Mouse (Mus musculus): Measurements from ENCODE around the gene Prkca. TPM values are rescaled to one million over a fixed set of nuclear protein-coding genes. Genes with fewer than 3 reads are reported as not detected.

Prkca gene
- polyA plus RNA-seq, 1 experiment from 2014 or later = 6.5 TPM

DNA sequence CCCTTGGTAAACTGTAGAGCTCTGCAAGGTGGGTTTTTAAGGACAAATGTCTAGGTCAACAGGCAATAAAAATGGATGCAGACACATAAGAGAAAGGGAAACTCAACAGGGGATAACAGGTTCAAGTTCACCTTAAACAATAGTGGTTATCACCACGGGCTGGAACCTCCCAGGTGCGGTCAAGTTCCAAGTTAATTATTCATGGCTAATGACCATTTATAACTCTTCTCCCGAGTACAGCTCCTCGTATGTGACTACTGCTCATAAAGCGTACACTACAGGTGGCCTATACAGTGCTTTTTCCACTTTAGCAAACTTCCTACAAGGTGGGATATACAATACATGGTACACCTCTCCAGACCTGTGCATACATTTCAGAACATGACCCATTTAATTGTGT is 33.9 kb downstream of the Prkca start:
- WGBS = 91% methylated on average over 5 of the region's 5 CpGs
- no peak for ATAC-seq

DNA sequence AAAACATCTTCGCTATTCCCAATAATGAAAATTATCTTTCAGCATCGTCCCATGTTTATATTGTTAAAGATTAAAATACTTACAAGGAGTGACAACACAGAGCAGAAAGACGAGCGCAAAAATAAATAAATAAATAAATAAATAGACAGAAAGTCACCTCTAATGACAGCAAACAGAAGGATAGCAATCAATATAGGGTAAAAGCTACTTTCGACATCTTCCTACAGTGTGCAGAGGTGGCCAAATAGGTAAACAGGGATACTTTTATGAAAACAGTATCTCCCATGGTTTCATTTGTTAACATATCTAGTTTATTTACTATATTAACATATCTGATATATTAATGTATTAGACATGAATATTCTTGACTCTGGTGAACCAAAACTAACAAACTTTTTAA is 35.5 kb downstream of the Prkca start:
- 96% methylated on average over 5 of the region's 5 CpGs for WGBS
- Histone ChIP-seq H3K4me3 (ENCODE audit: low read depth, low read length) (no peak overlapping the region), H3K9me3 (replicated peaks; ENCODE audit: control insufficient read depth, low read length, poor library complexity, severe bottlenecking) (no peaks in the 10 kb centered on the region), H3K4me2 (ENCODE audit: low read length) (no peak overlapping the region), H3K9ac (ENCODE audit: low read depth, low read length) (no peak overlapping the region), H3K4me1 (ENCODE audit: control insufficient read depth, insufficient read depth, low read length) (no peaks in the 10 kb centered on the region), H3K27ac (ENCODE audit: low read length) (no peak overlapping the region), H3K27me3 (ENCODE audit: control insufficient read depth, insufficient read depth, low read depth, low read length) (no peaks in the 10 kb centered on the region), H3K36me3 (ENCODE audit: control insufficient read depth, insufficient read depth, low read length) (no peaks in the 10 kb centered on the region)
- ATAC-seq = no peak

More for the DNA sequence above, 33.9 kb downstream of the Prkca start:
- Histone ChIP-seq H3K27ac (ENCODE audit: low read length) (no peak overlapping the region), H3K4me3 (ENCODE audit: low read depth, low read length) (no peak overlapping the region), H3K36me3 (ENCODE audit: control insufficient read depth, insufficient read depth, low read length) (no peaks in the 10 kb centered on the region), H3K9ac (ENCODE audit: low read depth, low read length) (no peak overlapping the region), H3K27me3 (ENCODE audit: control insufficient read depth, insufficient read depth, low read depth, low read length) (no peaks in the 10 kb centered on the region), H3K9me3 (replicated peaks; ENCODE audit: control insufficient read depth, low read length, poor library complexity, severe bottlenecking) (no peaks in the 10 kb centered on the region), H3K4me2 (ENCODE audit: low read length) (no peak overlapping the region), H3K4me1 (ENCODE audit: control insufficient read depth, insufficient read depth, low read length) (no peaks in the 10 kb centered on the region)

DNA sequence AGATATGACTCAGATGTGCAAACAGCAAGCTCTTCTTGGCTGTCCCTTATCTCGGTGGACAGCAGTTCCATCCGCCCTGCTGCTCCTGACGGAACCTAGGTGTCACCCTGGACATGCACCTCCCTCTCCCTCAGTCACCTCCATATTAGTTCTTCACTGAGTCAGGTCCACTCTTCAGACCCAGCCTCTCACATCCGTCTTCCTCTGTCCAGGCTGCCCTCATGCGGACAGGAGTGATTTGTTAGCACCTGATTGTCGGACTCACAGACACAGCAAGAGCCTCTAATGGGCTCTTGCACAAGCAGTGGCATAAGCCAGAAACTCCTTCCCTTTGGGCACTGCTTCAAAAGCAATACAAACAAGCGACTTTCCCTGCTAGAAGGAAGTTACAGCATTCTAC is 36.5 kb downstream of the Prkca start:
- ATAC-seq = no peak
- no peak overlapping the region for H3K9ac ChIP-seq (ENCODE audit: low read depth, low read length)
- no peak overlapping the region for H3K4me3 ChIP-seq (ENCODE audit: low read depth, low read length)
- no peak overlapping the region for H3K4me2 ChIP-seq (ENCODE audit: low read length)
- no peak overlapping the region for H3K27ac ChIP-seq (ENCODE audit: low read length)
- no peaks in the 10 kb centered on the region for H3K4me1 ChIP-seq (ENCODE audit: control insufficient read depth, insufficient read depth, low read length)
- H3K36me3 ChIP-seq (ENCODE audit: control insufficient read depth, insufficient read depth, low read length) = no peaks in the 10 kb centered on the region
- WGBS = 86% methylated on average over 7 of the region's 7 CpGs
- no peaks in the 10 kb centered on the region for H3K27me3 ChIP-seq (ENCODE audit: control insufficient read depth, insufficient read depth, low read depth, low read length)
- no peaks in the 10 kb centered on the region for H3K9me3 ChIP-seq (replicated peaks; ENCODE audit: control insufficient read depth, low read length, poor library complexity, severe bottlenecking)

DNA sequence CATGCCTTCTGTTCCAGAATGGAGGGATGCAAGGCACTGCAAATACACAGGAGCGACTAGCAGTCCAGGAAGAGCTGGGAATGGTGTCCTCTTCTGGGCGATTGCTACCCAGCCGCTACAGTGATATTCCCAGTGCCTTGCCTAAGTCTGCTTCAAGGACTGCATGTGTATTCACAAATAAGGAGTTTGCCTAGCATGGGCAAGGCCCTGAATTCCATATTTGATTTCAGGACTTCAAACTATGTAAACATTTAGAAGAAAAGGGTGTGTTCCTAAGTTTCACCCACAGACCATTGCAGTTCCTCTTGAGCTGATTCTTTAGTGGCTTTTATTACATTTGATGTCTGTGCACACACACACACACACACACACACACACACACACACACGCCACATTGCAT is 39.9 kb downstream of the Prkca start:
- ATAC-seq = no peak
- WGBS = 98% methylated on average over 4 of the region's 4 CpGs
- no peak overlapping the region for H3K27ac ChIP-seq (ENCODE audit: low read length)

DNA sequence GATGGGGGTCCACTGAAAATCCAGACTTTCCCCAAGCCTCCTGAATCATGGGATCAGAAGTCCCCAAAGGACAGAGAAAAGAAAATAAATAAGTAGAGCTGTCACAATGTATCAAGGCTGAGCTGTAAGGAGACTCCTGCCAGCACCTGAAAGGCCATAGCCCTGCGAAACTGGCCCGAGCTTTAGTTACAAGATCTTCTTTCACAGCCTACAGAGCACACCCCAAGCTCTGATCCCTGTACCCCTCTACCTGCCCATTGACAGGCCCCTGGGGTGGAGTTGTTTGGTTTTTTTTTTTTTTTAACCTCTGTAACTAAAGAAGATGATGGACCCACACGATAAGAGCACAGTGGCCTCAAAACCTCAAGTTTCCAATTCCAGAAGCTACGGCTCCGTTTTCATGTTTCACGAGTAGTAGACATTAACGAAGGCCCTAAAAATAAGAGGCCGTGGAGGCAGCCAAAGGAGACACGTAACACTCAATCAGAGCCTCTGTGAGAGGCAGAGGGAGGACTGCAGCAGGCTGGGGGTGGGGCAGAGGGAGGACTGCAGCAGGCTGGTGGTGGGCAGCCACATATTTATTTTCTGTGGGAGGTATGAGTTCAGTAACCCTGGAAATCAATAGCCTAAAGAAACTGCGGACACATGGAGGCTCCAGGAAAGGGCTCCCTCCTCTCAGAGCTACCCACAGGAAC is 41.8 kb downstream of the Prkca start:
- H3K9ac ChIP-seq (ENCODE audit: low read depth, low read length) = no peak overlapping the region
- no peaks in the 10 kb centered on the region for H3K9me3 ChIP-seq (replicated peaks; ENCODE audit: control insufficient read depth, low read length, poor library complexity, severe bottlenecking)
- no peaks in the 10 kb centered on the region for H3K36me3 ChIP-seq (ENCODE audit: control insufficient read depth, insufficient read depth, low read length)
- H3K4me1 ChIP-seq (ENCODE audit: control insufficient read depth, insufficient read depth, low read length) = peaks cover 15% of the 10 kb centered on the region
- no peak overlapping the region for H3K27ac ChIP-seq (ENCODE audit: low read length)
- 86% methylated on average over 10 of the region's 10 CpGs for WGBS
- no peak overlapping the region for H3K4me3 ChIP-seq (ENCODE audit: low read depth, low read length)
- ATAC-seq = no peak
- H3K27me3 ChIP-seq (ENCODE audit: control insufficient read depth, insufficient read depth, low read depth, low read length) = no peaks in the 10 kb centered on the region
- H3K4me2 ChIP-seq (ENCODE audit: low read length) = no peak overlapping the region

More for the DNA sequence above, 39.9 kb downstream of the Prkca start:
- Histone ChIP-seq H3K4me1 (ENCODE audit: control insufficient read depth, insufficient read depth, low read length) (no peaks in the 10 kb centered on the region), H3K4me3 (ENCODE audit: low read depth, low read length) (no peak overlapping the region), H3K4me2 (ENCODE audit: low read length) (no peak overlapping the region), H3K36me3 (ENCODE audit: control insufficient read depth, insufficient read depth, low read length) (no peaks in the 10 kb centered on the region), H3K9me3 (replicated peaks; ENCODE audit: control insufficient read depth, low read length, poor library complexity, severe bottlenecking) (no peaks in the 10 kb centered on the region), H3K9ac (ENCODE audit: low read depth, low read length) (no peak overlapping the region), H3K27me3 (ENCODE audit: control insufficient read depth, insufficient read depth, low read depth, low read length) (no peaks in the 10 kb centered on the region)

DNA sequence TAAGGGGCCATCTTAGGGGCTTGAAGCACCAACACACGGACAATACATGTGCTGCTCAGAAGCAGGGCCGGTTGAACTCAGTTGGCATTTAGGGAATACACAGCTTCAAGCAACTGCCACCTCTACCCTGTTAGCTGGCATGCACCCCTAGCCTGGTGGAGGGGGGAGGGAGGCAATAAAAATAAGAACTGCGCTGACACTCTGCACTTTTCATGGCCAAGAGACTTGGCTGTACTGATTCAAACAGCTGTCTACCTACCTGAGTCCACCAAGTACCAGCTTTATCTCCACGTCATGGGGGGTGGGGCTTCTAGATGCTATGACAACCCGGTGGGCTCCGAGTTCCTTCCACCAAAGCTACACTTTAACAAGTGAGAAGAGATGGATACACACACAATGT is 42.7 kb downstream of the Prkca start:
- Histone ChIP-seq H3K9me3 (replicated peaks; ENCODE audit: control insufficient read depth, low read length, poor library complexity, severe bottlenecking) (no peaks in the 10 kb centered on the region), H3K9ac (ENCODE audit: low read depth, low read length) (no peak overlapping the region), H3K36me3 (ENCODE audit: control insufficient read depth, insufficient read depth, low read length) (no peaks in the 10 kb centered on the region), H3K4me3 (ENCODE audit: low read depth, low read length) (no peak overlapping the region), H3K4me1 (ENCODE audit: control insufficient read depth, insufficient read depth, low read length) (peaks cover 16% of the 10 kb centered on the region), H3K4me2 (ENCODE audit: low read length) (no peak overlapping the region), H3K27ac (ENCODE audit: low read length) (no peak overlapping the region), H3K27me3 (ENCODE audit: control insufficient read depth, insufficient read depth, low read depth, low read length) (no peaks in the 10 kb centered on the region)
- ATAC-seq = no peak
- WGBS = 77% methylated on average over 6 of the region's 6 CpGs

DNA sequence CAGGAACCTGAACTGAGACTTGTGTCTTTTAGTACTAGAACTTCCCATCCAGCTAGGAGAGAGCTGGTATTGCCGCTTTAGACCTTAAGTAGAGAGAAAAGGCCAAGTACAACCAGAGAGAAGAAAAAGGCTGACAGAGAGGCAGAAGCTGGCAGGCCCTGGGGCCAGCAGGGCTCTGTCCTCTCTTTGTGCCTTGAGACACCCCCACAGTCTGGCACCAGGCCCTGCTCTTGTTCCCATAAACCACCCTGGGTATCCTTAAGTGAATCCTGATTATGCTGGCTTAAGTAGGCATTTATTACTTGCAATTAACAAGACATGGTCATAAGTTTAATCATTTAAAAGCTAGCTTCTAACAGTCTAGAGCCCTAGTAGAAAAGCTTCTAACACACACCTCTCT is 43.3 kb downstream of the Prkca start:
- Histone ChIP-seq H3K9me3 (replicated peaks; ENCODE audit: control insufficient read depth, low read length, poor library complexity, severe bottlenecking) (no peaks in the 10 kb centered on the region), H3K9ac (ENCODE audit: low read depth, low read length) (no peak overlapping the region), H3K36me3 (ENCODE audit: control insufficient read depth, insufficient read depth, low read length) (no peaks in the 10 kb centered on the region), H3K4me3 (ENCODE audit: low read depth, low read length) (no peak overlapping the region), H3K4me2 (ENCODE audit: low read length) (no peak overlapping the region), H3K4me1 (ENCODE audit: control insufficient read depth, insufficient read depth, low read length) (peaks cover 16% of the 10 kb centered on the region), H3K27me3 (ENCODE audit: control insufficient read depth, insufficient read depth, low read depth, low read length) (no peaks in the 10 kb centered on the region), H3K27ac (ENCODE audit: low read length) (no peak overlapping the region)
- no peak for ATAC-seq
- WGBS = 87% methylated on average over 1 of the region's 1 CpGs

DNA sequence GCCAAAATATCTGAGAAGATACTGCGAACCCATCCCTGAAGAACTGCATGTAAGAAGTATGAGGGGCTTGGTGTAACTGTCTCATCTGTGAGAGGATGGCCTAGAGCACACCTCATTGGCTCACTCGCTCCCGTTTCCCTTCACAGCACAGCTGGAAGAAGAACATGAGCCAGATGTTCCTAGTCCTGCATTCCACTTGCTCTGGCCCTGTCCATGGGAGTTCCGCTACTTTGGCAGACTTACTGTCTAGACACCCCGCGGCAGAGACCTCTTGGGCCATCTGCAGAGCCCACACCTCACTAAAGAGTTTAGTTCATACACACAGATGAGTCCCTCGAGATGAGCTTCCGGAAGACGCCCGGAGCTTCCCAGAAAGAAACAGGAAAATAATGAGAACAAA is 43.8 kb downstream of the Prkca start:
- peaks cover 16% of the 10 kb centered on the region for H3K4me1 ChIP-seq (ENCODE audit: control insufficient read depth, insufficient read depth, low read length)
- no peak for ATAC-seq
- H3K9me3 ChIP-seq (replicated peaks; ENCODE audit: control insufficient read depth, low read length, poor library complexity, severe bottlenecking) = no peaks in the 10 kb centered on the region
- no peaks in the 10 kb centered on the region for H3K27me3 ChIP-seq (ENCODE audit: control insufficient read depth, insufficient read depth, low read depth, low read length)
- WGBS = 89% methylated on average over 10 of the region's 10 CpGs
- H3K36me3 ChIP-seq (ENCODE audit: control insufficient read depth, insufficient read depth, low read length) = no peaks in the 10 kb centered on the region
- H3K27ac ChIP-seq (ENCODE audit: low read length) = no peak overlapping the region
- no peak overlapping the region for H3K4me2 ChIP-seq (ENCODE audit: low read length)
- no peak overlapping the region for H3K4me3 ChIP-seq (ENCODE audit: low read depth, low read length)
- no peak overlapping the region for H3K9ac ChIP-seq (ENCODE audit: low read depth, low read length)

DNA sequence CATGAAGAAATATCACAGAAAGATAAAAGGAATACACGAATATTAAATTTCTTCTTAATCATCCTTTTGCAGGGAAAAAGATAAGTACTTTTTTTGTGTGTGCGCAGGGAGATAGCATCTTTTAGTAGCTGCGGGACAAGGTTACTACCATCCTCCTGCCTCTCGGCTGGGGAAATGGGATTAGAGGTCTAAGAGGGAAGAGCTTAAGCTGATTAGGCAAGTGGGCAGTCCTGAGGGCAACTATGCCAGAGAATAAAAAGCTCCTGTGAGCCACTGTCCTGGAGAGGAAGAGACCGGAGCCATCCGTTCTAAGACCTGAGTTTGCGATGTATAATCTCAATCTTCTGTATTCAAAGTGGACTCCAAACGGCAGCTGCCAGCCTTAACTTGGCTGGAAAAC is 45.8 kb downstream of the Prkca start:
- H3K4me3 ChIP-seq (ENCODE audit: low read depth, low read length) = no peak overlapping the region
- no peak overlapping the region for H3K4me2 ChIP-seq (ENCODE audit: low read length)
- H3K9ac ChIP-seq (ENCODE audit: low read depth, low read length) = no peak overlapping the region
- WGBS = 23% methylated on average over 8 of the region's 8 CpGs
- H3K4me1 ChIP-seq (ENCODE audit: control insufficient read depth, insufficient read depth, low read length) = peaks cover 16% of the 10 kb centered on the region
- H3K9me3 ChIP-seq (replicated peaks; ENCODE audit: control insufficient read depth, low read length, poor library complexity, severe bottlenecking) = no peaks in the 10 kb centered on the region
- H3K27ac ChIP-seq (ENCODE audit: low read length) = no peak overlapping the region
- H3K36me3 ChIP-seq (ENCODE audit: control insufficient read depth, insufficient read depth, low read length) = no peaks in the 10 kb centered on the region
- no peaks in the 10 kb centered on the region for H3K27me3 ChIP-seq (ENCODE audit: control insufficient read depth, insufficient read depth, low read depth, low read length)
- ATAC-seq = no peak

All from midbrain, embryonic 16.5 days (tissue).